Mouse (Mus musculus) lung, adult 18-20 months (tissue): ENCODE measurements around the gene Havcr1.
"Not testable (repeated sequence)": the region's sequence is repeated elsewhere in the genome, so short reads cannot be mapped to it uniquely, and the experiment has no call there.

Experiments used
- DNase-seq, 2 experiments: peaks; one replicate each; pipeline ENCODE4 v3.0.0; 2022; ENCODE audit warnings: mixed read lengths in 2 of 2

Gene Havcr1

GRCm38 (mm10) chr11:46735076-46735475, at the start of gene Havcr1:
Gene Havcr1, plus strand, starts transcription at chr11:46735080.
- not testable (repeated sequence) for DNase-seq

DNA sequence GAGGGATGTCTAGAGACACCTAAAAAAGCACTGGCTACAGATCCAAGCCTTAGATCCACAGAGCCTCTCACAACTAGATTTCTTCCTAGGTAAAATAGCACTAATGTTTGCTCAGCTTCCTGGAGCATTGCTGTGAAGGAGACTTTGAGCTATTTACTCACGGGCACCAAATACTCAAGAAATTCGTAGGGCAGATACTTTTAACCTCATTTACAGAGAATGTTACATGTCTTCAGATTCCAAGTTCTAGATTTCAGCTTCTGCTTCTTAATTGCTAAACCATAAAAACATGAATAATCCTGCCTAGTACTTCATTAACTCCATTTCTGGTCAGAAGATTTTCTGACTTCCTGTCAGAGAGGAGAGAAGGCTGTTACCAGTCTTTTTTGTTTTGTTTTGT, 44.7 kb upstream of the Havcr1 start:
- no peak for DNase-seq

GRCm38 (mm10) chr11:46695849-46696248, 39.0 kb upstream of the Havcr1 start:
- DNase-seq: not testable (repeated sequence)

DNA sequence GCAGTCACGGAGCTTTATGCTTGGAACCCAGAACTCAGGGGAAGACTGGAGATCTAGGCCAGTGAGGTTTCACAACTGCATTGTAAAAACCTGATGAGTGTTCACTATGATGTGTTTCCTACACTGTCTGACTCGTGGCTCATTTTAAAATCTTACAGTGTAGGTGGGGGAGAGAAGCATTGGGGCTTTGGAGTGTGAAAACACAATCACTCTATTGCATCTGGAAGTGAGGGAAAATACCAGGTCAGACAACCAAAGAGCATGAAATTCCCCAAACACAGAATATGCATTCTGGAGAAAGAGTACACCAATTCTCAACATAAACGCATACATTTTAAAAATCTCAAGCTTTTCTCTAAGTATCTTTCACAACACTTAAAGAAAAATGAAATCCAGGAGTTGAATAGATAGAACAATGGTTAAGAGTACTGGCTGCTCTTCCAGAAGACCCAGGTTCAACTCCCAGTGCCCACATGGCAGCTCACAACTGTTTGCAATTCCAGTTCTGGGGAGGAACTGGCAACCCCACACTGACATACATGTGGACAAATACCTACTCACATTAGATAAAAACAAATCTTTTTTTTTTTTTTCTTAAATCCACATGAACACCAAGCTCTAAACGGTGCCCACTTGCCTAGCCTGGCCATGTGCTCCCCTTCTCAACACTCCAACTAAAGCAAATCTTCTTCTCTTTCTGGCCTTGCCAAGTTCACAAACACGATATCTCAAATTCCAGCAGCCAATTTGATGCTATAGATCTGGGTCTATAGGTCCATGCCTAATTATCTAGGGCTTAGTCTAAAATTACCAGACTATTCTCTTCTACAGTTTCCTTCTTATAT, 37.2 kb upstream of the Havcr1 start:
- no peak for DNase-seq

- no peak for DNase-seq
Observed at GRCm38 (mm10) chr11:46698278-46698655, 36.6 kb upstream of the Havcr1 start.

GRCm38 (mm10) chr11:46698830-46699229, 36.0 kb upstream of the Havcr1 start:
- DNase-seq: no peak

DNA sequence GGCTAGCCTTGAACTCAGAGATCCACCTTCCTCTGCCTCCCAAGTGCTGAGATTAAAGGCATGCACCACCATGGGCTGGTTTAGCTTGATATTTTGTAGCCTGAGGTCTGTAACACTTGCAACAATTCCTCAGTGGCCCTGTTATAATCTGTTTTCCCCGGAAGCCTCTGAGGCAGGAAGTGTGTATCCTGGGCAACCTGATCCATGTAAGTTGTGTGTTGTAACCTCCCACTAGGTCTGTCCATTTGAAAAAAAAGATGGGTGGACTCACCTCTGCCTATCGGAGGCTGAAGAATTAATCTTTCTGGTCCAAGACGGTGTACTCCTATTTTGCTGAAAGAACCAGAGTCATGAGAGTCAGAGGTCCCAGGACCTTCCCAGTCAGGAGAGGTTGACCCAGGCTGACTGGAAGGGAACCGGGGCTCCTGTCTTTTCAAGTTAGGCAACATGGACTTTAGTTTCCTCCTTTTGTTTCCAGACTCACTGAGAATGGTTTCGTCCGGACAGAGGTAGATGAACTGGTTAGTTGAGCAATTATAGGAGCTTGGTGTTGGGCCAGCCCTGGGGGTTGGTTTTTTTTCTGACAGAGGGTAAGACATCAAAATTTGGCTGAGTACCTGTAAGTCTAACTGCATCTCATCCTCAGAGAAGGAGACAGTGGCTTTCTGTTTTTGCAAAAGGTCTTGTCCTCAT, 28.1 kb upstream of the Havcr1 start, which contains the start of gene Timd2:
Gene Timd2 (minus strand): TSS at position 398 of the 693 bp plus-strand sequence.
- DNase-seq: no peak

GRCm38 (mm10) chr11:46731541-46732070, 3.3 kb upstream of the Havcr1 start:
- DNase-seq: no peak

DNA sequence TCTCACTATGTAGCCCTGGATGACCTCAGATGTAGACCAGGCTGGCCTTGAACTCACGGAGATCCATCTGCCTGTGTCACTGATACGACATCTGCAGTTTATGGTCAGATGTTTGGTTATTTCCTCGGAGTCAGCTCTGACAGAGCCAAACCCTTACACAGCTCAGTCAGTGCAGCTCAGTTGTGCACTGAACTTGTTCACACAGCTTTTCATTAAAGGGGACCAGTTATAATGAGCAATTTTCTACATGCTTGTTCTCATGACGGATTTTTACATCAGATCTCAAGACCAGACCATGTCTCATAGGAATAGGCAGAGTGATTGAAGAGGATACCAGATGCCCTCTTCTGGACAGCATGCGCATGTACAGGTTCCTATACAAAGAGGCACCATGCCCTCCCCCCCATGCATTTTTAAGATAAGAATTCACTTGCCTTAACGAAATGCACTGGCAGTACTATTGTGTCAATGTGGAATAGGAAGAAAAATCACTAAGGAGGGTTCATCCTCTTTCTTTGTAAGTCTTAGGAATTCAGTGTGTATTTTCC, 1.6 kb upstream of the Havcr1 start:
- DNase-seq: no peak

DNA sequence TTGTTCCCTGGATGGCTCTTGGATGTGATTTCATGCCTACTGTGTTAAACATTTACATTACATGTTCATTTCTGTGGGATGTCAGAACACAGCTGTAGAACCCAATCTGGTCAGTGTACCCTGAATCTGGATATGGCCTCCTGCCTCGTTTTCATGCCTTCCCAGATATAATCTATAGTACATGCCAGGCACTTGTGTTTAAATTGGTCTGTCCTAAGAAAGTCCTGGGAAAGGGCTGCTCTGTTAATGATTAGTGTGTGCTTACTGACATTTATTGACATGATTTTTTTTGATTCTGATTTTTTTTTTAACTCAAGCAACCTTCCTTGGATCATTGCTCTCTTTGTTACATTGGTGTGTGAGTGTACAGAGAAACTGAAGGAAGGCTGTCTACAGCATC, 263 bp upstream of the Havcr1 start:
- no peak for DNase-seq

GRCm38 (mm10) chr11:46739501-46739900, 4.6 kb downstream of the Havcr1 start:
- no peak for DNase-seq

GRCm38 (mm10) chr11:46740886-46741285, 6.0 kb downstream of the Havcr1 start:
- no peak for DNase-seq

GRCm38 (mm10) chr11:46741716-46742115, 6.8 kb downstream of the Havcr1 start:
- DNase-seq: no peak

DNA sequence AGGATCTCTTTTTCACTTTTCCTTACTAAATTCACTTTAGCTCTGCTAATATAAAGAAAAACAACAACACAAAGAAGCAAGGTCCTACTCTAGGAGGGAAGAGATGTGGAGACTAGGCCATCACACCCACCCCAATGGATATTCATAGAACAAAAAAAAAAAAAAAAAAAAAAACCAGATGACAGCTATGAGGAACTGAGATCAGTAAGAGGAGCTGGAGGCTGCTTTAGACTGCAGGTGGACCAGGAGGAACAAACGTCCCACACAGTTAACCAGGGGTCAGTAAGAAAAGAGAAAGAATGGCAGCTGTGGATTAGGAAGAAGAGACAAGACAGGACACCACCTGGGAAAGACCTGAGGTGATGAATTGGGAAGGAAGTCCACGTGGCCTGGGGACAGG, 13.1 kb downstream of the Havcr1 start:
- no peak for DNase-seq

- DNase-seq: no peak
Observed at GRCm38 (mm10) chr11:46753662-46754061, 18.8 kb downstream of the Havcr1 start.

- DNase-seq: no peak
Observed at GRCm38 (mm10) chr11:46754669-46755068, 19.8 kb downstream of the Havcr1 start.

GRCm38 (mm10) chr11:46755714-46756113, 20.8 kb downstream of the Havcr1 start:
- not testable (repeated sequence) for DNase-seq

GRCm38 (mm10) chr11:46776879-46777278, 42.0 kb downstream of the Havcr1 start:
- DNase-seq: no peak

DNA sequence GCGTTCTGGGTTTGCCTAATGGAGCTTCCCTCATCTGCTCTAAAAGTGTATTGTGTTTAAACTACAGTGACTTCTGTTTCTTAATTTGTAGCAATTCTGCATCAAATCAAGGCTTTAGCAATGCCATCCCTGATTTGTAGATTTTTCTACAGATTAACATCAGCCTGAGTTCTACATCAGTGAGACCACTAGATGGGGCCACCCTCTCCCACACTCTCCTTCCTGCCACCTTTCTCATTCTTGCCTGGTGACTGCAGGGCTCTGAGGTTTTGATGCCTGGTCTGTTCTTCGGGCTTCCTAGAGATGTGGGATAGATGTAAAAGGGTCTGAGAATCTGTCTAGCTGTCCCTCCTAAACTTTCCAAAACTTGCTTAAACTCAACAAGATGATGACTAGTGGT, 44.9 kb downstream of the Havcr1 start:
- no peak for DNase-seq

GRCm38 (mm10) chr11:46804440-46804839, 69.6 kb downstream of the Havcr1 start:
- no peak for DNase-seq

DNA sequence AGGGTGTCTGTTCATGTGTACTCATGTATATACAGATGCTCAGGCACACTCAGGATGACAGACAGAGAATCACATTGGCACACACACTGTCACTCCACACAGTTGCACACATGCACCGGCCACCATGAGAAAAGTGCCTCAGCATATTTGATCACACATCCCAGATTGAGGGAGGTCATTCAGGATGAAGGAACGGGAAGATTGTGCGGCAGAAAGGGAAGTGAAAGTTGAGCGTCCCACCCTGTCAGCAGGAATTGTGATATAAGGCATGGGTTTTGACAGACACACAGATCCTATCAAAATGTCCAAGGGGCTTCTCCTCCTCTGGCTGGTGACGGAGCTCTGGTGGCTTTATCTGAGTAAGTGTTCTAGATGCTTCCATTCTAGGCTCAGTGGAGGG, 75.6 kb downstream of the Havcr1 start, which contains the start of gene Timd4:
Gene Timd4 (plus strand): TSS at position 290 of the 400 bp plus-strand sequence.
- DNase-seq: no peak

- no peak for DNase-seq
Observed at GRCm38 (mm10) chr11:46817692-46818091, 82.8 kb downstream of the Havcr1 start.

GRCm38 (mm10) chr11:46819930-46820329, 85.0 kb downstream of the Havcr1 start:
- DNase-seq: no peak
